Mouse (Mus musculus): ENCODE data around the gene Birc2. TPM values are rescaled to one million over a fixed set of nuclear protein-coding genes. Genes with fewer than 3 reads are reported as not detected.

The Birc2 gene
- total and polyA plus RNA-seq, 3 experiments = 29.6 to 33.0 TPM; not detected in 1

- H3K4me3 ChIP-seq (ENCODE audit: control insufficient read depth in 1 of 2, insufficient read depth in 1 of 2, low read depth in 2 of 2, low read length in 2 of 2) = no peak overlapping the region
- H3K9me3 ChIP-seq (replicated peaks; ENCODE audit: insufficient read depth, low read length) = no peaks in the 10 kb centered on the region
- no peaks in the 10 kb centered on the region for H3K27me3 ChIP-seq (ENCODE audit: control insufficient read depth in 1 of 2, insufficient read depth in 2 of 2, low read length in 2 of 2)
- TF ChIP-seq RCOR1 (IDR thresholded peaks at IDR 0.05; ENCODE audit: low read depth, low read length) = no peak
- TF ChIP-seq MAFK (IDR thresholded peaks at IDR 0.05; ENCODE audit: borderline replicate concordance, low read depth, low read length) = no peak
- TF ChIP-seq ETS1 (IDR thresholded peaks at IDR 0.05; ENCODE audit: low read depth, low read length) = no peak
- H3K4me1 ChIP-seq (ENCODE audit: control insufficient read depth in 1 of 2, insufficient read depth in 2 of 2, low read length in 2 of 2) = no peaks in the 10 kb centered on the region
- no peaks in the 10 kb centered on the region; a peak in 1 of 4 replicates for H3K36me3 ChIP-seq (ENCODE audit: control insufficient read depth in 1 of 2, insufficient read depth in 2 of 2, low read length in 2 of 2)
- H3K9ac ChIP-seq (ENCODE audit: control insufficient read depth, low read depth, low read length, poor library complexity, severe bottlenecking) = no peak overlapping the region
- DNase-seq (ENCODE audit: low read depth, low spot score) = no peak
- no peaks in the 10 kb centered on the region for H3K79me2 ChIP-seq (ENCODE audit: control insufficient read depth, insufficient read depth, low read length, poor library complexity)
- no peak overlapping the region for H3K27ac ChIP-seq (ENCODE audit: control insufficient read depth, low read depth, low read length)
These were observed 8.5 kb upstream of the Birc2 start for GRCm38 (mm10) chr9:7845216-7845895.

- peaks cover 0 to 5% of the 10 kb centered on the region in 2 experiments; a peak in 2 of 4 replicates for H3K4me1 ChIP-seq (ENCODE audit: control insufficient read depth in 1 of 2, insufficient read depth in 2 of 2, low read length in 2 of 2)
- H3K27ac ChIP-seq (ENCODE audit: control insufficient read depth, low read depth, low read length) = no peak overlapping the region
- peaks cover 0 to 6% of the 10 kb centered on the region in 2 experiments; a peak in 2 of 4 replicates for H3K36me3 ChIP-seq (ENCODE audit: control insufficient read depth in 1 of 2, insufficient read depth in 2 of 2, low read length in 2 of 2)
- no peak for TF ChIP-seq GATA1 (IDR thresholded peaks at IDR 0.05; ENCODE audit: low read depth, low read length)
- TF ChIP-seq RCOR1 (IDR thresholded peaks at IDR 0.05; ENCODE audit: low read depth, low read length) = no peak
- TF ChIP-seq ELF1 (IDR thresholded peaks at IDR 0.05; ENCODE audit: low read depth, low read length) = no peak
- no peak for TF ChIP-seq ZC3H11A (IDR thresholded peaks at IDR 0.05; ENCODE audit: low read depth, low read length)
- TF ChIP-seq USF1 (IDR thresholded peaks at IDR 0.05; ENCODE audit: low read depth, low read length) = no peak
- no peak for TF ChIP-seq ZKSCAN1 (IDR thresholded peaks at IDR 0.05; ENCODE audit: low read depth, low read length)
- no peak for TF ChIP-seq SIN3A (IDR thresholded peaks at IDR 0.05; ENCODE audit: low read length)
- no peak for DNase-seq (ENCODE audit: low read depth, low spot score)
- no peak overlapping the region for H3K4me3 ChIP-seq (ENCODE audit: control insufficient read depth in 1 of 2, insufficient read depth in 1 of 2, low read depth in 2 of 2, low read length in 2 of 2)
- H3K27me3 ChIP-seq (ENCODE audit: control insufficient read depth in 1 of 2, insufficient read depth in 2 of 2, low read length in 2 of 2) = no peaks in the 10 kb centered on the region
- peaks cover 9% of the 10 kb centered on the region; the same call in 1 of the 2 replicates for H3K79me2 ChIP-seq (ENCODE audit: control insufficient read depth, insufficient read depth, low read length, poor library complexity)
- H3K9ac ChIP-seq (ENCODE audit: control insufficient read depth, low read depth, low read length, poor library complexity, severe bottlenecking) = no peak overlapping the region
- H3K9me3 ChIP-seq (replicated peaks; ENCODE audit: insufficient read depth, low read length) = no peaks in the 10 kb centered on the region
These were observed 4.4 kb upstream of the Birc2 start for GRCm38 (mm10) chr9:7841221-7841620.

GRCm38 (mm10) chr9:7837806-7838440, 1.1 kb upstream of the Birc2 start:
- peak overlapping the region; percentile 85 for H3K27ac ChIP-seq (ENCODE audit: control insufficient read depth, low read depth, low read length)
- peaks cover 25% of the 10 kb centered on the region for H3K79me2 ChIP-seq (ENCODE audit: control insufficient read depth, insufficient read depth, low read length, poor library complexity)
- H3K4me1 ChIP-seq (ENCODE audit: control insufficient read depth in 1 of 2, insufficient read depth in 2 of 2, low read length in 2 of 2) = peaks cover 2 to 16% of the 10 kb centered on the region in 2 experiments; a peak in 3 of 4 replicates
- peak overlapping the region; percentile 63 to 70 for H3K4me3 ChIP-seq (ENCODE audit: control insufficient read depth in 1 of 2, insufficient read depth in 1 of 2, low read depth in 2 of 2, low read length in 2 of 2)
- H3K27me3 ChIP-seq (ENCODE audit: control insufficient read depth in 1 of 2, insufficient read depth in 2 of 2, low read length in 2 of 2) = no peaks in the 10 kb centered on the region
- peaks cover 1 to 25% of the 10 kb centered on the region in 2 experiments; a peak in 3 of 4 replicates for H3K36me3 ChIP-seq (ENCODE audit: control insufficient read depth in 1 of 2, insufficient read depth in 2 of 2, low read length in 2 of 2)
- H3K9me3 ChIP-seq (replicated peaks; ENCODE audit: insufficient read depth, low read length) = no peaks in the 10 kb centered on the region
- peak; percentile 89 for DNase-seq (ENCODE audit: low read depth, low spot score)
- peak overlapping the region; percentile 81 for H3K9ac ChIP-seq (ENCODE audit: control insufficient read depth, low read depth, low read length, poor library complexity, severe bottlenecking)
- TF ChIP-seq TCF12 (IDR thresholded peaks at IDR 0.05; ENCODE audit: low read depth, low read length) = no peak
- no peak for TF ChIP-seq MAX (IDR thresholded peaks at IDR 0.05; ENCODE audit: low read length)
- TF ChIP-seq ZNF384 (IDR thresholded peaks at IDR 0.05; ENCODE audit: low read depth, low read length) = peak; percentile 56; the same call in 1 of the 2 replicates
- peak; percentile 20 for TF ChIP-seq ZC3H11A (IDR thresholded peaks at IDR 0.05; ENCODE audit: low read depth, low read length)
- TF ChIP-seq GABPA (IDR thresholded peaks at IDR 0.05; ENCODE audit: low read depth, low read length) = no peak
- TF ChIP-seq CHD2 (IDR thresholded peaks at IDR 0.05; ENCODE audit: low read length) = peak; percentile 80
- TF ChIP-seq NELFE (IDR thresholded peaks at IDR 0.05; ENCODE audit: low read depth, low read length) = no peak
- peak; percentile 30 to 46; a peak in 2 of 4 replicates for TF ChIP-seq EP300 (IDR thresholded peaks at IDR 0.05; ENCODE audit: low read depth in 1 of 2, low read length in 2 of 2)
- no peak for TF ChIP-seq JUND (IDR thresholded peaks at IDR 0.05; ENCODE audit: low read depth, low read length)
- no peak for TF ChIP-seq GATA1 (IDR thresholded peaks at IDR 0.05; ENCODE audit: low read depth, low read length)
- peak; percentile 25; the same call in 1 of the 2 replicates for TF ChIP-seq SMC3 (IDR thresholded peaks at IDR 0.05; ENCODE audit: low read depth, low read length)
- TF ChIP-seq TBP (IDR thresholded peaks at IDR 0.05; ENCODE audit: low read depth, low read length) = no peak
- TF ChIP-seq KAT2A (conservative IDR thresholded peaks at IDR 0.05; ENCODE audit: low read depth, low read length) = 0 out of 2 replicates have a peak, but pooled peaks have one; percentile 13
- TF ChIP-seq RAD21 (IDR thresholded peaks at IDR 0.05; ENCODE audit: low read depth, low read length) = no peak
- no peak for TF ChIP-seq SIN3A (IDR thresholded peaks at IDR 0.05; ENCODE audit: low read length)
- no peak for TF ChIP-seq USF2 (IDR thresholded peaks at IDR 0.05; ENCODE audit: borderline replicate concordance in 1 of 2, insufficient read depth in 1 of 2, low read depth in 1 of 2, low read length in 2 of 2)
- TF ChIP-seq MEF2A (IDR thresholded peaks at IDR 0.05; ENCODE audit: extremely low read depth, insufficient replicate concordance, low read depth, low read length, poor library complexity, severe bottlenecking) = no peak
